Mouse (Mus musculus): ENCODE measurements at regions not wholly inside any gene's neighbourhood (a gene's known extent, or its start where the extent isn't known, plus 50 kb on each side); places are given as distances from the start of the nearest gene placed in this dataset.

DNA sequence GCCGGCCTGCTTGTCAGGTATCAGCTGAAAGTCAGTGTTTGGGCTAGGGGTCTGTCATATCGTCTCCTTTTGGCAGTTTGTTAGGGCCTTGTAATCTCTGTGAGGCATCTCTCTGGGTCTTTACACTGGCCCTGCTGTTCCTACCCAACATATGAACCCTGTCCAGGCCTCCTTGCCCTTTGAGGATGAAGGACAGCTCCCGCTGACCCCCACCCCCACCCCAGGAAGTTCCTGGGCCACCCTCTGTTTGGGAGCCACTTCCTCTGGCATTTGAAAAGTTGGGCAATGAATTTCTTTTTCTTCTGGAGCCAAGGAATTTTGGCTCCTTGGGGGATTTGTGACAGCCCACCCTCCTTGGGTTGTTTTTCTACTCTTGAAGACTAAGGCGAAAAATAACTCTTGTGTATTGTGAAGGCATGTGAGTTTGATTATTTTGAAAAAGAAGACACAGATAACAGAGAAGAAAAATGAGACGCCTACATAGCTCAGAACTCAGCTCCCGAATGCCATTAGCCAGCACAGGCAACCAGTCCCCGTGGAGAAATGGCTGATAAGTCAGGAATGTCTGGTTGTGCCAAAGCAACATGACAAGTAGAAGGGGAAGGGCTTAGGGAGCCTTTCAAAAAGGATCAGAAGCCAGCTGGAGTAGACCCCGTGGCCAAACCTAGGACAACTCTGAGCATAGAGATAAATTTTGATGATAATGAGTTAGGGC is 249.5 kb downstream of the Gm49356 start:
- DNase-seq: no peak

DNA sequence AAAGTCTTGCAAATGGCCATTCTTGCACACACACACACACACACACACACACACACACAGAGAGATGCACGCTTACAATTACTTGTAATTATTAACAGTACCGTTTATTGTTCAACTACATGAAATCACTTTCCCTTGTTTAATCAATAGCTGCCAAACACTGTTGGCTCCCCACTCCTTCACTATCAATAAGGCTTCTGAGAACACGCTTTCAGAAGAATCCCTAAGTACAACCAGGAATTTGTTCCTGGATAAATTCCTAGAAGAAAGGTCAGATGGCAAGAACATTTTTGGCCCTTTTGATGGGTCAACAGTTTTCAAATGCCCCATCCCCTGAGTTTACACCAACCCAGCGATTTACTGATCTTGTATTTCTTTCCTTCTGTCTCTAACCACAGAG is 252.5 kb downstream of the Gm49356 start:
- no peak for DNase-seq

DNA sequence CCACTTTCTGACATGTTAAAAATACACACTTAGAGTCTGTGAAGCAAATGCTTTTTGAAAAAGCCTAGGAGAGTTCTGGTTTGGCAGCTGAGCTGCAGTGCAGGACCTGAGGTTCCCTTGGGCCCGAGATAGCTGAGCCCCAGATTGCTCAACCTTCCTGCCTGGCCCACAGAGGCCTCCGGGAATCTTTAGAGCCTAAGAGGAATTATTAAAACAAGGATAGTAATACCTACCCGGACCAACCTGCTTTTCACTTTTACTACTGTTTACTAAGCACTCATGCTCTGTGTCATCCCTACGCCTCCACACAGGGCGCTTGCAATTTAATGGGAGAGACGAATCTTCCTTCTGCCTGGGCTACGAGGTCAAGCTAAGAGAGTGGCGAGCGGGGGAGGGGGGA is 253.4 kb downstream of the Gm49356 start:
- DNase-seq: no peak

DNA sequence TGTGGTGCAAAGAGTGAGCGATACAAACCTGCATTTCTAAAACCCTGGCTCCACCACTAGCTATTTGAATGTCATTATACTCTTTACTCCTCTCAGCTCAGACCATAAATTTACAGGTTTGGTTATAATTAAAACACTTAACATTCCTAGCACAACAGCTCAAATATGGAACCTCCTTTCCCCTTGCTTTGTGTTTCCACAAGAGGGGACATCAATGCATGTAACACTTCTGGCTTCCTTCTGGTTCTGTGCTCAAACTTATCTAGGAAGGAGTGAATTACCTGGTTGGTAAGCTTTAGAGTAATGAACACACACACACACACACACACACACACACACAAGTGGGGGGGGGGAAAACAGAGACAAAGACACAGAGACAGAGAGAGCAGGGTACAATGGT is 254.8 kb downstream of the Gm49356 start:
- no peak for DNase-seq

DNA sequence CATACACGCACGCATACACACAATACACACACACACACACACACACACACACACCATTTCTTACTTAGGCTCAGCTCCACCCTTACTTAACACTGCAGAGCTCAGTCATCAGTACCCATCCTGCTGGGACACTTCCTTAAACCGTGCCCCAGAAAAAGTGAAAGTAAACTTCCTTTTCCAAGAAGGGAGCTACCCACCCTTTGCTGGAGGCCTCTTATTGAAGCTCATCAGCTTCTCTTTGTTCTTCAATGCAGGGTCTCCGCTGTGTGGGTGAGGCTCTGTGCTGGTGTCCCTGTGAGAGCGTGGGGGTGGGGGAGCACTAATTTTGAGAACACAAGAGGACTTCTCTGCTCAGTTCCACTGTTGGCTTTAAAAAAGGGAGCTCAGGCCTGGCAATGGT is 256.6 kb downstream of the Gm49356 start:
- no peak for DNase-seq

DNA sequence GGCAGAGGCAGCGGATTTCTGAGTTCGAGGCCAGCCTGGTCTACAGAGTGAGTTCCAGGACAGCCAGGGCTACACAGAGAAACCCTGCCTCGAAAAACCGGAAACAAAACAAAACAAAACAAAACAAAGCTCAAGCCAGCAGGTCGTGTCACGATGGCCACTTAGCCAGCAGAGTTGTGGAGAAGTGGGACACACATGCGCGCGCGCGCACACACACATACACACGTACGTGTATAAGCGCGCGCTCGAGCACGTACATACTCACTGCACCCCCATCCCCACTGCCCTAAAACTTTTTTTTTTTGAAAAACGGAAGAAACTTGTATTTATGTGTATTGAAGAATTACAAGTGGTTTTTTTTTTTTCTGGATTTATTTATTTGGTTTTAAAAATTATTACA is 257.0 kb downstream of the Gm49356 start:
- DNase-seq: no peak

DNA sequence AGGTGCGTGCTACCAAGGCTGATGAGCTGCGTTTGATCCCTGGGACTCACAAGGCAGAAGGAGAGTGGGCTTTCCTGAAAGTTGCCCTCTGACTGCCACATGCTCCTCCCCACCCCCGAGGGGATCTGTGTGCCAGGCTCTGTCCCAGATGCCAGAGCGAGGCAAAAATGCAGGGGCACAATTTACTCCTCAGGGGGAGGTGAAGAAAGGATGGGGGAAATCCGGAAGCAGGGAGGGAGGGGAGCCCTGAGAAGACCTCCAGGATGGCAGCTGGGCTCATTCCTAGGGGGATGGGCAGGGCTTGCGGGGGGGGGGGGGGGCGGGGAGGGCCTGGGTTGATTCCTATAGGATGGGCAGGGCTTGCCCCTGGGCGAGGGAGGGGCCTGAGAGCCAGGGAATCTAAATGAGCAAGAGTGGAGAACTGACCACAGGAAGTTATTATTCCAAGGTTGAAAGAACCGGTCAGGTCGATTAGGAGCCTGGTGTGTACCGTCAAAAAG is 257.5 kb downstream of the Gm49356 start:
- peak in 1 of 2 experiments; percentile 38 for DNase-seq

DNA sequence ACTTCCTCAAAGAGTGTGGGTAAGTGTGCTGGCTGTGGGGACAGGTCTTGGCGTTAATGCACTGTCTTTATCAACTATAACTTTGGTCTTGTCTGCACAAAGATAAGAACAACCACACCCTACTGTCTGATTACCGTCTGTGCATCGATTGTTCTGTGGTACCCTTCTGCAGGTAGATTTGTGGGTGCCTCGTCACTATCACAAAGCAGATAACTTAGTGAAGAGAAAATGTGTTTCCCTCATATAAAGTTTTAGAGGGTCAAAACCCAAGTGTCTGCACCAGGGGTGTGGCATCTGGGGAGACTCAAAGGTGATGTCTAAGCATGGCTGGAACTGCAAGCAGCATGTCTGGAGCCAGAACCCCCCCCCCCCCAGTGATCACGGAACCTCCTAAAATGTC is 259.4 kb downstream of the Gm49356 start:
- DNase-seq: no peak

DNA sequence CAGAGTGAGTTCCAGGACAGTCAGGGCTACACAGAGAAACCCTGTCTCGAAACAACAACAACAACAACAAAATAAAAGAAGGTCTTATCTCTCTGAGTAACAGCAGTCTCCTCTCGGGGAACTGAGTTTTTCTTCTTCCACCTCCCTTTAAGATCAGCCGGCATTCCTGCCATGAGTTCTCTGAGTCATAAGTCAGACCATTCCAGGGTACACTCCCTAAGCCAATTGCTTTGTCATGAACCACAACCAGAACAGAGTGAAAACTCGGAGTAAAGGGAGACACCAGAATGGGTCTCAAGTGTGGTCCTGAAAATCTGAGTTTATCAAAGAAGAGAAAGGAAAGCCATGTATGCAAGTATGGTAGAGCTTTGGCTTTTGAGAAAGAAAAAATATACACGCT is 262.4 kb downstream of the Gm49356 start:
- DNase-seq: no peak

DNA sequence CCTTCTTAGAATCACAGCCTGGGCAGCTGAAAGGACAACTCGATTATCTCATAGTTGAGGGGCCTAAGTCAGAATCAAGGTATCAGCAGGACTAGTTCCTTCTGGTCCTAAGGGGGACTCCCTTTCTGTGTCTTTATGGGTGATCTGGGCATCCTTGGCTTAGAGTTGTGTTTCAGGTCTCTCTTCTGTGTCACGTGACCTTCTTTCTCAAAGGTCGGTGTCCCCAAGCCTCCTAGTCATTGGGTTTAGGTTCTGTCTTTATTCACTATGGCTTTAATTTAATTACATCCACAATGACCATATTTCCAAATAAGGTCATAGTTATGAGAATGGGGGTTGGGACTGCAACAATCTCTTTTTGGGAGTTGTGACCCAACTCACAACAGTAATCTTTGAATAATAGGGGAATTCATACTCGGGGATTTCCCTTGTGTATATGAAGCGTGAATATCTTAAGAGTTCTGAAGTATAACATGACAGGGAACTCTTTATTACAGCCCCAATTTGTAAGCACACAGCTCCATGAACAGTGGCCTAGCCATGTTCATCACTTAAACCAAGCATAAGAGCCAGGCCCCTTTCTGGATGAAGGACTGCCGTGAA is 263.8 kb downstream of the Gm49356 start:
- no peak for DNase-seq

DNA sequence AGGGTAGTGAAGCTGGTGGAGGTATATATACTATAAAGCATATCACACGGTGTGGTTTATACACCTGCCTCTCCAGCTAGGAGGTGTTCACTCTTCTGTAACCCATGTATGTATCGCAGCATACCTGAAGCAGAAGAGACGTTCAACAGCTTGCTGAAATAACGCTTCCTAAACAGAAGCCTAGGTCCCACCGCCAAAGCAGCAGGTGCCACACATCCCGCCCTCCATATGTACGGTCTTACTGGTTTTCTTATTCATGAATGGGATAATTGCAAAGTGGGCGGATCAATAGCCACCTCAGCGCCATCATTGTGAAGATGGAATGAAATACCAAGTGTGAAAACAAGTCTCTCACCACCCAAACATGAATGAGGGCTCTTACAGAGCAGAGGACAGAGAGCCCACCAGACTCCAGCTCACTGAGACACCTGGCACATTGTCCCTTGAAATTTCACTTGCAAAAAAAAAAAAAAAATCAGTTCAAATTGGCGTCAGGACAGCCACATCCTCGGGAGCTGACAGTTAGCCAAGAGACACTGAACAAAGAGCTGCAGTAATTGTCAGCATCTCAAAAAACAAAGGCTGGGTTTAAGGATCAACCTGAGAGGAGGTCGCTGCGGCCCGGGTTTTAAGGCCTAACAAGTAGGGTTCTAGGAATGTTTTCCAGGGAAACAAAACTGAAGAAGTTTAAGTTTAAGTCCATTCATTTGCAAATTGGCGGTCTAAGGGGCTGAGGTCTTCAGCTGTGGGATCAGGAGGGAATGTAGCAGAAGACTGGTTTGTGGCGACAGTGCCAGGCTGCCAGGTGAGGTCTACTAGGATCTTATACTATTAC is 264.5 kb downstream of the Gm49356 start:
- DNase-seq: peak; percentile 75 to 76

DNA sequence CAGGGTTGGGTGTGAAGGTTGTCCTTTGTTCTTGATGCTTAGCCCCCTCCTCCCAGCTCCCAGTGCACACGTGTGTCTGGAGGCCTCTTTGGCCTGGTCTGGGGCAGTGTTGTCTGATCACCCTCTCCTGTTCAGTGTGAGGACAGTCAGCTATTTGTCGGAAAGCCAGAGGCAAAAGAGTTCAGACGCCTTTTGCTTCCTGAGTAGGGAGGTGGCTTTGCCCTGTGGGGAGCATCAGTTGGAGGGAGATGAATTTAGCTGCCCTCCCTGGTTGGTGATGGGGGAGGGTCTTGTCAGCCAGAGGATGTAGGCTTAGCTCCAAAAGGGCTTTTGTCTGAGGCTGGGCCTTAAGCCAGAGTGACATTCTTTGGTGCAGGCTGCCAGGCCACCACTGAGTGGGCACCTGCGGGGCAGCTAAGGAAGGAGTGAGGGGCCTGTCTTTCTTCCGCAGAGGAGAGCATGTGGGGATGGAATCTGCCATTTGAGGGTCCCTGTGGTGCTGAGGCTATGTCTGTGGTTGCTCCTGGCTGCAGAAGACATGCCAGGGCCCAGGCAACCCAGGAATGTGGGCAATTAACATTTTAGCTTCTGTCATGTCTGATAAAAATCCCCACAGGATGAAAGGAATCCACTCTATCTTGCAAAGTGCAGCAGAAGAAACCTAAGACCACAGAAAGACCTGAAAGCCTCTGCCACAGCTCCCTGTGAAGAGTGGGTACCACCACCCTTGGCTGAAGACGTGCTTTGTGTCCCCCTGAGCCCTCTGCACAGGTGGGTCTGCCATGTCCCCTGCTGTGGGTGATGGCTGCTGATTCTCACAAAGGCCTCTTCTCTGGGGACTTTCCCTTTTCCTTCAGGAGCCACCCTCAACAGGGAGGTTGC is 265.6 kb downstream of the Gm49356 start:
- peak; percentile 95 to 97 for DNase-seq

DNA sequence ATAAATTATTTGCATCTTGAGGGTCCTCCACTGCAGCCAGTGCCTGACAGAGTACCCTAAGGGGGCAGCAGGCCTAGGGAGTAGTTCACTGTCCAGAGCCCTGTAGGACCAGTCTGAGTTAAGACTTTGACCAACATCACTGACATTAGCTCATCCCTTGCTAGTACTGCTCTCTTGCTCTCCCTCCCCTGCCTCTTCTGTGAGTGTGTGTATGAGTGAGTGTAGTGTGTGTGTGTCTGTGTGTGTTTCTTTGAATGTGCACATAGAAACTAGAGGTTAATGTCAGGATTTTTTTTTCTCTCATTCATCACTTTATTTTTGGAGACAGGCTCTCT is 266.2 kb downstream of the Gm49356 start:
- DNase-seq: no peak

DNA sequence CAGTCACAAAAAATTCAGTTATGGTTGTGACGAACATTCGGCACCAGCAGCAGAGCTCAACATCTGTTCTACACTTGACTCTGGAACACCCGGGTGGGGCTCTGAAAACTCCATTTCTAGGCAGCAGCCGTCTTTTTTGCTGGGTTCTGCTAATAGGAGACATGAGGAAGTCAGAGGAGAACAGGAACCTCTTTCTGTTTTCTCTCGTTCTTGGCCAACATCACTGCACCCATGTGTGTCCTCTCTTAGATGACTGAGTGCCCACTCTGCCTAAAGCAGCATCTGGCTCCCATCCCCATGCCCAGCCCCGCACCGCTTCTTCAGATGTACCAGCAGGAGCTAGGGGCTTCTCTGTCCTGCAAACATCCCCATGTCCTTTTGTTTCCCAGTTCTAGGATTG is 267.2 kb downstream of the Gm49356 start:
- DNase-seq: no peak

DNA sequence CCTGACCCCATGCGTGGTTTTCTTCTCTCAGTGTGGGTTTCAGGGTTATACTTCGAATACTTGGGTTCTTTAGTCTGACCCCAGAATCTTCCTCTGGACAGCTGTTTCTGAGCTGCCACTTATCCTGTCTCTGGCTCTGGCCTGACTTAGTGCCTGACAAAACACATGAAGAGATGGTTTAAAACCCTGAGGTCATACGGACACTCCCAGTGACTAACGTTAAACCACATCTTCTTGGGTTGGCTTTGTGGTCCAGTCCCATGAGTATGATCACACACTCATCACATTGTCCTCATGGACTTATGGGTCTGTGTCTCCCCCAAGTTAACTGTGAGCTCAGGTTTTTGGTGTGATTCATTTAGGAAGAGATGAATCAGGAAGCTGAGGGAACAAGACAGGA is 269.7 kb downstream of the Gm49356 start:
- no peak for DNase-seq

DNA sequence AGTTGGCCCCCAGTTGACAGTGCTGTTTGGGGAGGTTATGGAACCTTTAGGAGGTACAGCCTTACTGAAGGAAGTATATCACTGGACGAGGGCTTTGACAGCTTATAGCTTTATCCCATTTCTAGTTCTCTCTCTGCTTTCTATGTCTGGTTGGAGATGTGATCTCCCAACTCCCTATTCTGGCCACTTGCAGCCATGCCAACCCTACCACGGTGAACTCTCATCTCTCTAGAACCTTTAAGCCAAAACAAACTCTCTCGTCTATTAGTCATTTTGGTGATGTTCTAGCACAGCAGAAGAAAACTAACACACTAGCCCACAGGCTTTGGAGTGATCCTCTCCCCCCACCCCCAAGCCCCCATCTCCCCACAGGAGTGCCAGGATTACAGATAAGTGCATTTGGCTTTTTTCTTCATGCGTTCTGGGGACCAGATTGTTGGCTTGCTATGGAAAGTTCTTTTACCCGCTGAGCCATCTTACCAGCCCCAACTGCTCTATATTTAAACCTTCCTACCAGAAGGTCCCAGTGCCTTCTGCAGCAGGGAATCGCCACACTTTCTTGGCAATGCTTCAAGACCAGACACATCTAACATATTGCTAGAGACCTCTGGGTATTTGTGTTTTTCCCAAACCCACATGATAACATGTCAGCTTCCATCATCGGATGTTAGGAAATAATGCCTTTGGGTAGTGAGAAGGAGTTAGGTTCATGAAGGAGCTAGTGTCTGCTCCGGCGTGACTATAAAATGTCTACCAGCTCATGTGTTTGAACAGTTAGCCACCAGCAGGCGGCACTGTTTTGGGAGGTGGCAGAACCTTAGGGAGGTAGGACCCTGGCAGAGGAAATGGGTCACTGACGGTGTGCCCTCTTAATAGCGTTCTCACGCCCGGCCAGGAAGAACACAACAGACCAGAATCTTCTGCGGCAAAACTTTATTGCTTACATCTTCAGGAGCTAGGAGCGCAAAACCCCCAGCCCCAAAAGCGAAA is 272.1 kb downstream of the Gm49356 start:
- peak; percentile 85 to 86 for DNase-seq

DNA sequence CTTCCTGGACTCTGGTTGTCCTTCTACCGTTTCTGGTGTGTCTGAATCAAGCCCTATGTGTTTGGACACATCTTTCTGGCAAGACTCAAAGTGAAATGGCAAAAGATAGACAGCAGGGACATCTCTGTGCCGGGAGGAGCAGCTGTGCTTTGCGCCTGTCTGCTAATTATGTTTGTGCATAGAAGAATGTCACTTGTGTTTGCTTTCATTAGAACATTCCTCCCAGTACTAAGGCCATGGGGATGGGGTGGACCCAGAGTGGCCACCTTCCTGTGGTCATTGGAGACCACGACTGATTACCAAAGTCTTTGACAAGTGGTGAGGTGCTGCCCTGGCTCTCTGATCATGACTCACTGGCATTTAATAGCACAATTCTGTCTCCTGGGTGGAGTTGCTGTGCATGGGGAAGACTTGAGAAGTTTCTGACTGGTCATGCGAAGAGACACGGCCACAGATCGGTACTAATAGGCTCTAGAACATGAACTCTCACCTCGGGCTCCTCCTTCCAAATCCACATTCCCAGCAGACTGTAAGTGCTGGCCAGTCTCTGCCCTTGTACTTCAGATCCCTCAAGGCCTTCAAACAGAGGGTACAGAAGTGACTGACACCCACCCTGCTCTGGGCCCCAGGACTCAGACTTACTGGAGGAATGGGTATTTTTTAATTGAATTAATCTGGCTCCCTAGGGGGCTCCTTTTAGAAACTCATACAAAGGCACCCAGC is 279.0 kb downstream of the Gm49356 start:
- DNase-seq: peak; percentile 38 to 55

DNA sequence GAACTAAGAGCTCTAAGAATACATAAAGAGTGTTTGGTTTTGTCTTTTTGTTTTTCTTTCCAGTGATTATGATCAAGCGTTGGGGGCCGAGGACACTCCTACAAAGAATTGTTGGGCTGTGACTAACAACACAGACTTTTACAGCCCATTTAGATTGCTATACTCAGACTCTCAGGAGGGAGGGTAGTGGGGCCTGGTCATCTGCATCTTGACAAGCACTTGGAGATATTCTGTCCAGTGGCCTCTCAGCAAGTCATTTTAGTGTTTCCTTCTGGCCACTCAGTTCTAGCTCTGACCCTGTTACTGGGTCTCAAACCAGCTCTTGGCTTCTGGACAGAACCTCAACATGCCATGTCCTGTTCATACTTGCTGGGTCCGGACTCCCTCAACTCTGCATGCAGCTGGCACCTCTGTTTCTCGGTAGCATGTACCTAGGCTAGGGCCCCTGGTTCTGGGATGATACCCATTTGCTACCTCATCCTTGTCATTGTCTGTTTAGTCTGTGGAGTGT is 279.6 kb downstream of the Gm49356 start:
- no peak for DNase-seq

DNA sequence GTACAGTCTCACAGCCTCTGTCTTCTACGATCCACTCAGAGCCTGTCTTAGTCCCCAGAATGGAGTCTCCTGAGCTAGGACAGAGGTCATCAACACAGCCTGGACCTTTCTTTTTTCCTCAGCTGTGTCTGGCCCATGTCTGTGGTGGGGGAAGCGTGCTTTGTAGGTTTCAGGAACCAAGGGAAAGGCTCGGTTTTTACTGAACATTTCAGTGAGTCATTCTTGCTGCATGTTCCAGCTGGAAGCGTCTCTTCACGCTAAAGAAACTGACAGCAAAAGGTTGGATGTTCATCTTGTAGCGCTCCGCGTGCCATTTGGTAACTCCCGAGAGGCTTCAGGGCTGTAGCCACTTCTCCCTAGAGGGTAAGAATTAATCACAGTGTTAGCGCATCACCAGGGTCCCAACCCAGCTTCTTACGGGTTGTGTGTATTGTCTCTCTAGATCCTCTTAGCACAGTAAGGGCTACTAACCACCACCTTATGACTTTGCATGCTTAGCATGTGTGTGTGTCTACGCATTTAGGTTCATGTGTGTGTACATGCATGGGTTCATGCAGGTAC is 280.2 kb downstream of the Gm49356 start:
- no peak for DNase-seq

DNA sequence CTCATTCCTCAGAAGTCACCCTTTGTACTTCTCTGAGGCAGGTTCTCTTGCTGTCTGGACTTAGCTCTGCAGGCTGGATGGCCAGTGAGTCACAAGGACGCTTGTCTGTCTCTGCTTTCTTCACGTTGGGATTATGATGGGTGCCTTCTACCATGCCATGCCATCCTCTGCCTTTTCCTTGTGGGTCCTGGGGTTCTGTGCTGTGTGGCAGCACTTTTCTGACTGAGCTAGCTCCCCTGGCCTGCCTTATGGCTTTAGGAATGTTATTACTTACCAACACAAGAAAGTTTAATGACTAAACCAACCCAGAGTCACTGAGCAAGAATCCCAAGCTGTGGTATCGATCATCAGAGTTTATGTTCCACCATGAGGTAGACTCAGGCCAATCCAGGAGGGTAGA is 280.7 kb downstream of the Gm49356 start:
- DNase-seq: no peak

All from cerebellum, postnatal 10 days (tissue).